Mouse (Mus musculus): ENCODE measurements around the gene Rnf5. TPM values are rescaled to one million over a fixed set of nuclear protein-coding genes. Genes with fewer than 3 reads are reported as not detected.

The Rnf5 gene
- total RNA-seq, 1 experiment from 2014 or later: 18.0 TPM

DNA sequence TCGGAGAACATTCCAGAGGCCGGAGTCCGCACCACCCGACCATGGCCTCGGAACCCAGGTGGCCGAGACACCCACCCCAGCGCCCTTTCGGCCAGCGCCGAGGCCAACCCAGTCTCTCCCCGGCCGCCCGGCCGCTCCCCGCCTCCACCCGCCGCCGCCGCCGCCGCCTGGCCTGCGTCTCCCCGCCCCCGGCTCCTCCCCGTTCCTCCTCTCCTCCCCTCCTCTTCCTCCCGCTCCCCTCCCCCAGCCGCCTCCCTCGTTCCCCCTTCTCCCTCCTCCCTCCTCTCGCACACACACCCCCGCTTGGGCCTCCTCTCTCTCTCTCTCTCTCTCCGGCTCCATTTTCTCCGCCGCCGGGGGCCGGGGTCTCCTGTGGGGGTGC, 11.5 kb downstream of the Rnf5 start:
- peak; percentile 33 to 43; a peak in 2 of 4 replicates for ATAC-seq (replicated peaks in 1 of 2; ENCODE audit: insufficient read depth in 1 of 2, low FRiP score in 2 of 2, low TSS enrichment in 1 of 2, low read depth in 1 of 2, poor library complexity in 2 of 2, severe bottlenecking in 2 of 2)

DNA sequence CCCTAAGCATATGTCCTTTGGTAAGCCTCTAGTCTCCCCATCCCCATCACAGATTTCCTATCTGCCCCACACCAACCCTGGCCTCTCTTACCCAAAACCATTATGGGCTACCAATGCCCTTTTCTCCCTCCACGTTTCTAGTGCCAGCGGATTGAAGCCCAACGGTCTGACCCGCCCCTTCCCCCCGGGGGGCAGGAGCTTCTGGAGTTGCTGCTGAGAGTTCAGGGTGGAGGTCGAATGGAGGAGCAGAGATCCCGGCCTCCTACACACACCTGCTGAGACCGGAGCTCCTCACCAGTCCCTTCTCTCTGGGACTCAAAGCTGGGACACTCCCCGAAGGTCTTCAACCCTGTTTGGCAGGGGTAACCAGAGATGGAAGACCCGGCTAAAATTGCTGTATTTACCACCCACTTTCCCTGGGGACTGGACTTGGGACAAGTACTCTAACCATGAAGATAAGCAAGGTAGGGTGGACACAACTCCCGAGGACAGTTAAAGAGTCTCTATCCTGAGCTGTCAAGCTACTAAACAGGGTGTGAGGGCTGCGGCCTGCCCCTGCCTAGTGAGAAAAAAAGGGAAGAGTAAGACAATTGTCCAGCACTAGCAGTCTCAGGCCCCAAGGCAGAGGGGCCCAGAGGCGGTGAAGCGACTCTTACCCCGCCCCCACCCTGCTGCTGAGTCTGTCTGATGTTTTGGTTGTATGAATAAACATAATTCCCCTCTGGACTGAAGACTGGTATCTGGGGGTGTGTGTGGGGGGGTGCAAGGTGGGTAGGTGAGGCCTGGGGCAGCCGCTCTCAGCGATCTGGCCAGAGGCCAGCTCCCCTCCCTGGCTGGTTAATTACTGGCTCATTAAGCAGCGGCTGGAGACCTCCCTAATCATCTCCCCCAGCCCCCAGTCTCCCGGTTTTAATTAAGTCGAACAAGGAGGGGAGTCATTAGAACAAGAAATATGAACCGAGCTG, 12.2 kb downstream of the Rnf5 start, which contains the start of gene Pbx2:
TSS of gene Pbx2 (plus strand) at position 238 of the 965 bp plus-strand sequence.
- no peak for ATAC-seq (replicated peaks in 1 of 2; ENCODE audit: insufficient read depth in 1 of 2, low FRiP score in 2 of 2, low TSS enrichment in 1 of 2, low read depth in 1 of 2, poor library complexity in 2 of 2, severe bottlenecking in 2 of 2)

DNA sequence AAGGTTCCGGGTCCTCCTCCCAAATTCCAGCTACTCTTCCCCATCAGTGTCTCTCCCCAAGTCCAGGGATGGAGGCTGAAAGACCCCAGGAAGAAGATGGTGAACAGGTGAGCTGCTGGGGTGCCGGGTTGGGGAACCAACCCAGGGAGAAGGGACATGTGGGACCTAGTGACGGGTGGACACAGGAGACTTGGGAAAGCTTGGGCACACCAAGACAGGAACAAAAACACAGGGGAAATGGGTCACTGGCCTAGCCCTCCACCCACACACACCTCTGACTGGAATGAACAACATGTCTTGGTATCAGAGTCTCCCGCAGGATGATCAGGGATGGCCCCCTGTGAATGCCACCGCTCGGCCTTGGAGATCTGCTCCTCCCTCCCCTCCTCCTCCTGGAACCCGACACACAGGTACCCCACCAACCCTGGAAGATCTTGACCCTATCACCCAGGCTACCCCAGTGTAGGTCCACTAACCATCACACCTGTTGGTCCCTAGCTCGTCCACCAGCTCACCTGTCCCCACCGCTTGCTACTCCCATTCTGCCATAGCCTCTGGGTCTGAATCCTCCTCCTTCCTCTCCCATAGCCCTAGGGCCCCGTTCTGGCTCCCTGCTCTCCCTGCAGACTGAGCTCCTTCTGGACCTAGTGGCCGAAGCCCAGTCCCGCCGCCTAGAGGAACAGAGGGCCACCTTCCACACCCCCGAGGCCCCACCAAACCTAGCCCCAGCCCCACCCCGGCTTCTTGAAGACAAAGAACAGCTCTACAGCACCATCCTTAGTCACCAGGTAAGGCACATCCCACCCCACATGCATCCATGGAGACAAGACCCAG, 13.1 kb downstream of the Rnf5 start:
- no peak for ATAC-seq (replicated peaks in 1 of 2; ENCODE audit: insufficient read depth in 1 of 2, low FRiP score in 2 of 2, low TSS enrichment in 1 of 2, low read depth in 1 of 2, poor library complexity in 2 of 2, severe bottlenecking in 2 of 2)

- no peak; a peak in 1 of 4 replicates for ATAC-seq (replicated peaks in 1 of 2; ENCODE audit: insufficient read depth in 1 of 2, low FRiP score in 2 of 2, low TSS enrichment in 1 of 2, low read depth in 1 of 2, poor library complexity in 2 of 2, severe bottlenecking in 2 of 2)
These were observed 13.8 kb downstream of the Rnf5 start, which contains the start of gene Gpsm3 for GRCm38 (mm10) chr17:34589681-34590101. Gene Gpsm3 (plus strand): TSS chr17:34589806.

DNA sequence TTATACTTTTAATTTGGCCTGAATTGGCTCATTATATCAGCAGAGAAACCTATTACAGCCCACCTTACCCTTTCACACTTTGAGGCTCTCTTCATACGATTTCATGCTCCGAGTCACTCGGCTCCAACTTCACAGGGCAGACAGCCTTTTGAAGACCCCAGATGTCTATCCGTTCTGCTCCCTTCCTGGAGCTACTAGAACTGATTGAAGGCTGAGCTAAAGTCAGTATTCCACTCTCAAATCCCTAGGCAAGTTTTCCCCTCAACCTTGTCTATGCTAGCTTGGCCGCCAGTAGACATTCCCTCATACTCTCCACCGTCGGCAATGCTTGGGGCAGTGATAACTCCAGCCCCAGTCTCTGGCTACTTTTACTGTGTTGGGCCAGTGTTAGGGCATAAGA, 14.3 kb downstream of the Rnf5 start:
- no peak for ATAC-seq (replicated peaks in 1 of 2; ENCODE audit: insufficient read depth in 1 of 2, low FRiP score in 2 of 2, low TSS enrichment in 1 of 2, low read depth in 1 of 2, poor library complexity in 2 of 2, severe bottlenecking in 2 of 2)

GRCm38 (mm10) chr17:34588767-34589166, 14.7 kb downstream of the Rnf5 start:
- ATAC-seq (replicated peaks in 1 of 2; ENCODE audit: insufficient read depth in 1 of 2, low FRiP score in 2 of 2, low TSS enrichment in 1 of 2, low read depth in 1 of 2, poor library complexity in 2 of 2, severe bottlenecking in 2 of 2): no peak

- no peak for ATAC-seq (replicated peaks in 1 of 2; ENCODE audit: insufficient read depth in 1 of 2, low FRiP score in 2 of 2, low TSS enrichment in 1 of 2, low read depth in 1 of 2, poor library complexity in 2 of 2, severe bottlenecking in 2 of 2)
These were observed 15.7 kb downstream of the Rnf5 start for GRCm38 (mm10) chr17:34587814-34588213.

DNA sequence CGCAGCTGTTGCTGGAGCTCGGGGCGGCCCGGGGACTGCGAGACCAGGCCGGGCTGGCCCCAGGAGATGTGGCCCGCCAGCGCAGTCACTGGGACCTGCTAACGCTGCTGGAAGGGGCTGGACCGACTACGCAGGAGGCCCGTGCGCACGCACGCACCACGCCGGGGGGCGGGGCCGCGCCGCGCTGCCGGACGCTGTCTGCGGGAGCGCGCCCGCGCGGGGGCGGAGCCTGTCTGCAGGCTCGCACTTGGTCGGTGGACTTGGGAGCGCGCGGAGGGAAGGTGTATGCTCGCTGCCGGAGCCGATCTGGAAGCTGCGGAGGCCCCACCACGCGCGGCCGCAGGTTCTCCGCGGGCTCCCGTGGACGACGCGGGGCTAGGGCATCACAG, 16.1 kb downstream of the Rnf5 start:
- peak; percentile 39 to 56 for ATAC-seq (replicated peaks in 1 of 2; ENCODE audit: insufficient read depth in 1 of 2, low FRiP score in 2 of 2, low TSS enrichment in 1 of 2, low read depth in 1 of 2, poor library complexity in 2 of 2, severe bottlenecking in 2 of 2)

GRCm38 (mm10) chr17:34586796-34587422, 16.6 kb downstream of the Rnf5 start:
- peak; percentile 46 to 47; a peak in 3 of 4 replicates for ATAC-seq (replicated peaks in 1 of 2; ENCODE audit: insufficient read depth in 1 of 2, low FRiP score in 2 of 2, low TSS enrichment in 1 of 2, low read depth in 1 of 2, poor library complexity in 2 of 2, severe bottlenecking in 2 of 2)

DNA sequence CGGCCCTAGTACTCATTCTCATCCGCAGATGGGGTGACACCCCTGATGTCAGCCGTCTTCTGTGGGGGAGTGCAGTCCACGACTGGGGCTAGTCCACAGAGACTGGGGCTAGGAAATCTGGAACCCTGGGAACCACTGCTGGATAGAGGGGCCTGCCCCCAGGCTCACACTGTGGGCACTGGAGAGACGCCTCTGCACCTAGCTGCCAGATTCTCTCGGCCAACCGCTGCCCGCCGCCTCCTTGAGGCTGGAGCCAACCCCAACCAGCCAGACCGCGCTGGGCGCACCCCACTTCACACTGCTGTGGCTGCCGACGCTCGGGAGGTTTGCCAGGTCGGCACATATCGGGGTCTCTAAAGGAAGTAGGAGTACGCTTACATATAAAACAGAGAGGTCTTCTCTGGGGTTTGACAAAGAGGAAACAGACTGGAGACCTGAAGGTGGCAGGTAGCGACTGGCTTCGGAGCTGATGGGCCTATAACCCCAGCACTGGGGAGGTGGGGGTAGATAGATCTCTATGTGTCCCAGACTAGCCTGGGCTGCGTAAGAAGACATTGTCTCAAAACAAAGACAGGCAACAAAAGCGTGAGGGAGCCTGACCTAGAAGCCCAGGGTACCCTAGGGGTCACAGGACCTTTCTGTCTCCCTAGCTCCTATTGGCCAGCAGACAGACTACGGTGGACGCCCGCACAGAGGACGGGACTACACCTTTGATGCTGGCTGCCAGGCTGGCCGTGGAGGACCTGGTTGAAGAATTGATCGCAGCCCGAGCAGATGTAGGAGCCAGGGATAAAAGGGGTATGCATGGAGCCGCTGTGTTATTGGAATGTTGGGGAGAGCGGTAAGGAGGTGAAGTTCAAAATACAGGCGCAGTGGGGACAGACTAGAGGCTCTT, 17.4 kb downstream of the Rnf5 start:
- ATAC-seq (replicated peaks in 1 of 2; ENCODE audit: insufficient read depth in 1 of 2, low FRiP score in 2 of 2, low TSS enrichment in 1 of 2, low read depth in 1 of 2, poor library complexity in 2 of 2, severe bottlenecking in 2 of 2): no peak

- ATAC-seq (replicated peaks in 1 of 2; ENCODE audit: insufficient read depth in 1 of 2, low FRiP score in 2 of 2, low TSS enrichment in 1 of 2, low read depth in 1 of 2, poor library complexity in 2 of 2, severe bottlenecking in 2 of 2): no peak
These were observed 18.4 kb downstream of the Rnf5 start for GRCm38 (mm10) chr17:34585121-34585520.

DNA sequence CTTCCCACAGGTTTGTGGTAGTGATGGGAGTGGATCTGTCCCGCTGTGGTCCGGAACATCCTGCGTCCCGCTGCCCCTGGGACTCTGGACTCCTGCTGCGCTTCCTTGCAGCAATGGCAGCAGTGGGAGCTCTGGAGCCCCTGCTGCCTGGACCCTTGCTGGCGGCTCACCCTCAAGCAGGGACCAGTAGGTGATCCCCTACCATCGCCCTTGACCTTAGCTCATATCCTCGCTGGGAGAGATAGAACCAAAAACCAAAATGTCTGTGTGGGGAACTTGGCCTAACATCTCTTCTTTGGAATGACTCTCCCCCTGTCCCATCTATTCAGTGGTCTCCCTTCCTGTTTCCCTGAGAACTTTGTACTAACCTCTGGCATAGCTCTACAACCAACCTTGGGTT, 19.7 kb downstream of the Rnf5 start:
- ATAC-seq (replicated peaks in 1 of 2; ENCODE audit: insufficient read depth in 1 of 2, low FRiP score in 2 of 2, low TSS enrichment in 1 of 2, low read depth in 1 of 2, poor library complexity in 2 of 2, severe bottlenecking in 2 of 2): no peak

DNA sequence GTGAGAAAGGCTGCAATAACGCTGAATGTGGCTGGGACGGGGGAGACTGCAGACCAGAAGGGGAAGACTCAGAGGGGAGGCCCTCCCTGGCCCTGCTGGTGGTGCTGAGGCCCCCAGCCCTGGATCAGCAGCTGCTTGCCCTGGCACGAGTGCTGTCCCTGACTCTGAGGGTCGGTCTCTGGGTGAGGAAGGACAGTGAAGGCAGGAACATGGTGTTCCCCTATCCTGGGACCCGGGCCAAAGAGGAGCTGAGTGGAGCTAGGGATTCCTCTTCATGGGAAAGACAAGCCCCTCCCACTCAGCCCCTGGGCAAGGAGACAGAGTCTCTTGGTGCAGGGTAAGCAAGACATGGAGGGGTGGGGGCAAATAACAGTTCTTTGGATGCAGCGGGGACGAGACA, 20.1 kb downstream of the Rnf5 start:
- no peak for ATAC-seq (replicated peaks in 1 of 2; ENCODE audit: insufficient read depth in 1 of 2, low FRiP score in 2 of 2, low TSS enrichment in 1 of 2, low read depth in 1 of 2, poor library complexity in 2 of 2, severe bottlenecking in 2 of 2)

DNA sequence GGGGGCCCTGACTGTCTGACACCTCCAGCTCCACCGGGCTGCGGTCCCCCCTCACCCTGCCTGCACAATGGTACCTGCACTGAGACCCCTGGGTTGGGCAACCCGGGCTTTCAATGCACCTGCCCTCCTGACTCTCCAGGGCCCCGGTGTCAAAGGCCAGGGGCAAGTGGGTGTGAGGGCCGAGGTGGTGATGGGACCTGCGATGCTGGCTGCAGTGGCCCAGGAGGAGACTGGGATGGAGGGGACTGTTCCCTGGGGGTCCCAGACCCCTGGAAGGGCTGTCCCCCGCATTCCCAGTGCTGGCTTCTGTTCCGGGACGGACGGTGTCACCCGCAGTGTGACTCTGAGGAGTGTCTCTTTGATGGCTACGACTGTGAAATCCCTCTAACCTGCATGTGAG, 21.0 kb downstream of the Rnf5 start:
- no peak for ATAC-seq (replicated peaks in 1 of 2; ENCODE audit: insufficient read depth in 1 of 2, low FRiP score in 2 of 2, low TSS enrichment in 1 of 2, low read depth in 1 of 2, poor library complexity in 2 of 2, severe bottlenecking in 2 of 2)

- 0 out of 4 replicates have a peak, but pooled peaks of 1 of the 2 experiments have one; percentile 27 for ATAC-seq (replicated peaks in 1 of 2; ENCODE audit: insufficient read depth in 1 of 2, low FRiP score in 2 of 2, low TSS enrichment in 1 of 2, low read depth in 1 of 2, poor library complexity in 2 of 2, severe bottlenecking in 2 of 2)
These were observed 25.4 kb downstream of the Rnf5 start for GRCm38 (mm10) chr17:34578070-34578469.

DNA sequence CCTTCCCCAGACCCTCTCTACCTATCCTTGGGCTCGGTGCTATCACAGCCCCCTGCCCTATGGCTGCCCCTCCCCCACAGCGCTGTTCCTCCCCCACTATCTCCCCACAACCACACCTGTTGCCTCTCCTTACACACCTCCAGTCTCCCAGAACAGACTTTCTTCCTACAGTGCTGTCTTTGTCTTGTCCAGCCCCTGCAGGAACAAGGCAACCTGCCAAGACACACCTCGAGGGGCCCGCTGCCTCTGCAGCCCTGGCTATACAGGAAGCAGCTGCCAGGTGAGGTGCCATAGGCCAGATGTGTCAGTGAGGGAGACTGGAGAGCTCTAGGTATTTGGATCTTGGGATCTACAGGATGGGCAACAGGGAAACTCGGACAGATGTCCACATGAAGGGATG, 26.9 kb downstream of the Rnf5 start:
- ATAC-seq (replicated peaks in 1 of 2; ENCODE audit: insufficient read depth in 1 of 2, low FRiP score in 2 of 2, low TSS enrichment in 1 of 2, low read depth in 1 of 2, poor library complexity in 2 of 2, severe bottlenecking in 2 of 2): no peak

DNA sequence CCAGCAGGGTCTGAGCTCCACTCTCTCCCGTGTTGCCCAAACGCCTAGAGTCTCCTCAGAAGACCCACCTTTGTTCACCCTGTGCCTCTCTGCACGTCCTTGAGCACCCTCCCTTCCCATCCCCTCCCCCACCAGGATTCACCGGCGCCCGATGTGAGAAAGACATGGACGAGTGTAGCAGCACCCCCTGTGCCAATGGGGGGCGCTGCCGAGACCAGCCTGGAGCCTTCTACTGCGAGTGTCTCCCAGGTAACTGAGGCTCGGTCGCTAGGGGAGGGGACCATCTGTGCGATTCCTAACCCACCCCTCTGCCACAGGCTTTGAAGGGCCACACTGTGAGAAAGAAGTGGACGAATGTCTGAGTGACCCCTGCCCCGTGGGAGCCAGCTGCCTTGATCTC, 31.1 kb downstream of the Rnf5 start:
- no peak for ATAC-seq (replicated peaks in 1 of 2; ENCODE audit: insufficient read depth in 1 of 2, low FRiP score in 2 of 2, low TSS enrichment in 1 of 2, low read depth in 1 of 2, poor library complexity in 2 of 2, severe bottlenecking in 2 of 2)

Measured in hematopoietic stem cell, adult 5-6 weeks (primary cell).